Comparison of ENCODE assay signal across 9 mouse cellular contexts in genomic region chr11:78856310-78856709, GRCm38 (mm10). TPM values are rescaled to one million over a fixed set of nuclear protein-coding genes. Genes with fewer than 3 reads are reported as not detected.
DNase-seq lines count a peak whose midpoint lies in the region; ATAC-seq and TF ChIP-seq lines count a peak whose summit lies in the region.
"Had no signal": no experiment of that assay in that cellular context is flagged by ENCODE, and none has a peak within 500 bp of the region (broad histone marks: within the 10 kb centered on the region; RNA-seq: fewer than 3 reads in every experiment).

No protein-coding gene starts in this region.

- 10% methylated on average over 7 of the region's 7 CpGs for WGBS in midbrain, embryonic 14.5 days
- WGBS in midbrain, embryonic 16.5 days = 9% methylated on average over 7 of the region's 7 CpGs
- WGBS in intestine, postnatal 0 days = 13% methylated on average over 7 of the region's 7 CpGs
- WGBS in limb, embryonic 10.5 days = 20% methylated on average over 7 of the region's 7 CpGs

- H3K4me3 ChIP-seq in midbrain, embryonic 14.5 days (replicated peaks; ENCODE audit: low read depth, low read length) = no peak overlapping the region
- H3K4me3 ChIP-seq in midbrain, embryonic 16.5 days (ENCODE audit: low read depth, low read length) = no peak overlapping the region
- H3K4me3 ChIP-seq in intestine, postnatal 0 days (ENCODE audit: low read depth, low read length) = no peak overlapping the region
- H3K4me3 ChIP-seq in limb, embryonic 10.5 days = no peak overlapping the region
- H3K4me3 ChIP-seq: heart, embryonic 13.5 days had no signal

- DNase-seq in midbrain, embryonic 14.5 days = peak; percentile 91
- DNase-seq in frontal cortex, adult 2 months (ENCODE audit: extremely low spot score in 1 of 2, low spot score in 1 of 2) = peak; percentile 41 to 91
- DNase-seq in limb, embryonic 10.5 days (ENCODE audit: low spot score) = peak; percentile 90
- DNase-seq in thymus, adult 18-20 months = peak; percentile 41 to 58

- no peak overlapping the region for H3K9ac ChIP-seq in midbrain, embryonic 14.5 days (replicated peaks; ENCODE audit: low read length)
- H3K9ac ChIP-seq in midbrain, embryonic 16.5 days (ENCODE audit: low read depth, low read length) = no peak overlapping the region
- no peak overlapping the region for H3K9ac ChIP-seq in intestine, postnatal 0 days (ENCODE audit: low read depth, low read length)
- H3K9ac ChIP-seq: heart, embryonic 13.5 days had no signal

- no peaks in the 10 kb centered on the region for H3K36me3 ChIP-seq in midbrain, embryonic 14.5 days (ENCODE audit: control insufficient read depth, insufficient read depth, low read length)
- no peaks in the 10 kb centered on the region for H3K36me3 ChIP-seq in midbrain, embryonic 16.5 days (ENCODE audit: control insufficient read depth, insufficient read depth, low read length)
- no peaks in the 10 kb centered on the region for H3K36me3 ChIP-seq in intestine, postnatal 0 days (ENCODE audit: control insufficient read depth, insufficient read depth)
- no peaks in the 10 kb centered on the region for H3K36me3 ChIP-seq in limb, embryonic 10.5 days
- H3K36me3 ChIP-seq: heart, embryonic 13.5 days had no signal

- peak; percentile 98 for TF ChIP-seq CTCF in intestine, postnatal 0 days (IDR thresholded peaks at IDR 0.05; ENCODE audit: low read depth)

- no peak overlapping the region for H3K4me2 ChIP-seq in midbrain, embryonic 14.5 days (ENCODE audit: low read length)
- H3K4me2 ChIP-seq in midbrain, embryonic 16.5 days (ENCODE audit: low read length) = no peak overlapping the region
- no peak overlapping the region for H3K4me2 ChIP-seq in intestine, postnatal 0 days (replicated peaks; ENCODE audit: low read depth)
- H3K4me2 ChIP-seq: heart, embryonic 13.5 days had no signal

- no peaks in the 10 kb centered on the region for H3K4me1 ChIP-seq in midbrain, embryonic 14.5 days (ENCODE audit: control insufficient read depth, insufficient read depth, low read length)
- no peaks in the 10 kb centered on the region; the same call in 1 of the 2 replicates for H3K4me1 ChIP-seq in midbrain, embryonic 16.5 days (ENCODE audit: control insufficient read depth, insufficient read depth, low read length)
- H3K4me1 ChIP-seq in intestine, postnatal 0 days (replicated peaks; ENCODE audit: control insufficient read depth, insufficient read depth, low read length) = no peaks in the 10 kb centered on the region; the same call in 1 of the 2 replicates
- H3K4me1 ChIP-seq in limb, embryonic 10.5 days = no peaks in the 10 kb centered on the region
- H3K4me1 ChIP-seq: heart, embryonic 13.5 days had no signal

- ATAC-seq in midbrain, embryonic 14.5 days (ENCODE audit: low FRiP score, low TSS enrichment) = no peak
- no peak for ATAC-seq in midbrain, embryonic 16.5 days
- ATAC-seq in cerebellum, adult (ENCODE audit: insufficient number of reproducible peaks, low FRiP score, low TSS enrichment) = peak; percentile 26; the same call in 1 of the 2 replicates
- peak; percentile 53; the same call in 1 of the 2 replicates for ATAC-seq in intestine, postnatal 0 days
- ATAC-seq in neutrophil, adult 5-6 weeks (ENCODE audit: extremely low read depth, insufficient number of reproducible peaks, low FRiP score, poor library complexity, severe bottlenecking) = peak; percentile 85; the same call in 1 of the 2 replicates

- no peaks in the 10 kb centered on the region for H3K9me3 ChIP-seq in midbrain, embryonic 14.5 days (ENCODE audit: control insufficient read depth, low read length)
- H3K9me3 ChIP-seq in midbrain, embryonic 16.5 days (replicated peaks; ENCODE audit: control insufficient read depth, low read length, poor library complexity, severe bottlenecking) = no peaks in the 10 kb centered on the region
- no peaks in the 10 kb centered on the region for H3K9me3 ChIP-seq in intestine, postnatal 0 days (ENCODE audit: control insufficient read depth)
- no peaks in the 10 kb centered on the region for H3K9me3 ChIP-seq in limb, embryonic 10.5 days (replicated peaks)
- H3K9me3 ChIP-seq: heart, embryonic 13.5 days had no signal

- H3K27ac ChIP-seq in midbrain, embryonic 14.5 days (replicated peaks; ENCODE audit: low read depth, low read length) = no peak overlapping the region
- H3K27ac ChIP-seq in midbrain, embryonic 16.5 days (ENCODE audit: low read length) = no peak overlapping the region
- H3K27ac ChIP-seq in intestine, postnatal 0 days (ENCODE audit: low read depth, low read length) = no peak overlapping the region
- H3K27ac ChIP-seq in limb, embryonic 10.5 days = no peak overlapping the region
- H3K27ac ChIP-seq: heart, embryonic 13.5 days had no signal

- no peaks in the 10 kb centered on the region for H3K27me3 ChIP-seq in midbrain, embryonic 14.5 days (ENCODE audit: control insufficient read depth, insufficient read depth, low read length)
- H3K27me3 ChIP-seq in midbrain, embryonic 16.5 days (ENCODE audit: control insufficient read depth, insufficient read depth, low read depth, low read length) = no peaks in the 10 kb centered on the region
- H3K27me3 ChIP-seq in intestine, postnatal 0 days (replicated peaks; ENCODE audit: control insufficient read depth, insufficient read depth, low read length) = no peaks in the 10 kb centered on the region
- peaks cover 5% of the 10 kb centered on the region; the same call in 1 of the 2 replicates for H3K27me3 ChIP-seq in limb, embryonic 10.5 days (ENCODE audit: low read depth, poor library complexity, severe bottlenecking)

RNA-seq across cellular contexts. Expression of gene Lyrm9, which starts 29.9 kb away (rescaled TPM):
- polyA plus RNA-seq in midbrain, embryonic 14.5 days (2014; fragmentation: Nextera tagmentation; extraction: Ambion mirVana) = 26.1 and 30.9 TPM in 2 replicates
- 40.6 and 47.9 TPM in 2 replicates for polyA plus RNA-seq in midbrain, embryonic 16.5 days (2015; fragmentation: Nextera tagmentation; extraction: Ambion mirVana)
- 18.5 and 24.1 TPM in 2 replicates for polyA plus RNA-seq in frontal cortex, adult 2 months (2012; rRNA removed)
- 15.6 and 20.4 TPM in 2 replicates for polyA plus RNA-seq in intestine, postnatal 0 days (2015; fragmentation: Nextera tagmentation; extraction: Ambion mirVana)
- 13.9 and 17.8 TPM in 2 replicates for polyA plus RNA-seq in limb, embryonic 10.5 days (2016; fragmentation: Nextera tagmentation; extraction: Ambion mirVana)
- 4.8 and 8.2 TPM in 2 replicates for total RNA-seq in neutrophil, adult 5-6 weeks (2017)

Comparison
In these comparisons a context has a peak if more than half of its experiments do, and no peak if none do; other contexts are left out.
1. ATAC-seq: peak in cerebellum, adult (single experiment), intestine, postnatal 0 days (single experiment) and neutrophil, adult 5-6 weeks (single experiment); none in midbrain, embryonic 14.5 days (single experiment) and midbrain, embryonic 16.5 days (single experiment).
2. Peak in every context shown above with its lines, with median percentiles within 50 percentile points of each other: DNase-seq.